Mouse (Mus musculus): Measurements from ENCODE around the gene Tubb4b. TPM values are rescaled to one million over a fixed set of nuclear protein-coding genes. Genes with fewer than 3 reads are reported as not detected.

The Tubb4b gene
- total RNA-seq, 2 experiments from 2014 or later: 189 to 229 TPM

DNA sequence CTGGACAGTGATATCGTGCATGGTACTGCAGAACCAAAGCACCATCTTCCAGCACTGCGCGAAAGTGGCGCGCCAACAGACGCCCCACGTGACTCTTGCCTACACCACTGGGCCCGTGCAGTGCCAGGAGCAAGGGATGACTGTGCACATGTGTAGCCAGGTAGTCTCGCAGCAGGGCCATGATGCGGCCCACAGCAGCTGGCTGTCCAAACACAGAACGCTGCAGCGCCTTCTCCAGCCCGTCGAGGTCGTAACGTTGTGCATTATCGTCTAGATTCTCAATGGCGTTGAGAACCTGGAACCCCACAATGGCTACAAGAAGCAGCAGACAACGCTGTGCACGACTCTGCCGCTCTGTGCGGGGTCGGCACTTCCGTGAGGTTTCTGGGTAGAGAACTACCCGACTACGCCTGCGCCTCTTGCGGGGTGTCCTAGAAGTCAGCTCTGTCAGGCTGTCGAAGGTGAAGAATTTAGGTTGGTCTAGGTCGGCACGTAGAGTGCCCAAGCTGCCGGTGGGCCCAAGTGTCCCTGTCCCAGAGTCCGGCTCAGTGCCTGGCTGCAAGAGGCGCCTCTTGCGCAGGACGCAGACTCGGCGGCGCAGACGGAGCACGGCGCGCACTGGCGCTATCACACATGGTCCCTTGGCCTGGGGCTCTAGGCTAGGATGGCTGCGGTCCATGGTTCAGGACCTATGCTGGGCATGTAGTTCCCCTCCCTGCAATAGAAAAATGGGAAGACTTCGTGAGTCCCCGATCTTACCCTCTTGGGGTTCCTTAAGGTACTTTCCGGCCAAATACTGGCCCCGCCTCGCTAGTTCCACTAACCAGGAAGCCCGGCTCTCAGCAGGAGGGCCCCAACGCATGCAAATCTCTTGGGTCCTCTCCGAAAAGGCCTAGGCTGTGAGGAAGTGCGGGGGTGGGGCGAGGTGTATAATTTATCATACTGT, 29.0 kb downstream of the Tubb4b start:
- no peak for DNase-seq
- intact Hi-C loops (cut with DNase I): loop anchor here (2.0 kb wide), 1 partner anchor 99 kb away; no protein-coding TSS in a partner anchor

DNA sequence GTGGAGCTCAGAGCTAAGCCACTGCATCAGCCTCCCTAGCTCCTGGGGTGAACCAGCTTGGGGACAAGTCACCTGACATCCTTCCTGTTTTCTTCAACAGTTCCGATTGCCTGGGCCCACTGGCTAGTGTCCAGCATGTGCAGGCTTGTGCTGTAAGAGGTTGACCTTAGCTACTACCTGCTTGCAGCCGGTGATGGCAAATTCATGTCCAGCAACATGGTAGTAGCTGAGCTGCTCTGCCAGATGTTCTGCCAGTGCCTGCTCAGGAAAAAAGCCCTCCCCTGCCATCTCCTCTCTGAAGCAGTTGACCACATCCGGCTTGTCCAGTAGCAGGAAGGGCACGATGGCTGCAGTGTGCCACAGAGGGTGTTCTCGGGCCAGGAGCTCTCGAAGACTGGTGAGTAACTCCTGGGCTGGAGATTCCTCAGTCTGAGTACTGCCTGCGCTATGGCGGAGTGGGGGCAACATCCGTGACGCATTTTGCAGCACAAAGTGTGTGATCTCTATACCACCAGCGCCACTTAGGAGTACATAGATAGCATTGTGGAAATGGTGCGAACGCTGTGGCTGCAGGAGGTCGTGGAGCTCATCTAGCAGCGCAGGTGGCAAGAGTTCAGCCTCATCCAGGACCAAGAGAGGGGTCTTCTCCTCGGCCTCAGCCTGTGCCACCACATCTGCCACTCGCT, 29.9 kb downstream of the Tubb4b start:
- no peak for DNase-seq
- intact Hi-C loops (cut with DNase I): loop anchor here (2.0 to 5.0 kb wide), 2 partner anchors 78 to 100 kb away; partner anchors contain the start of genes Anapc2 and Ssna1

DNA sequence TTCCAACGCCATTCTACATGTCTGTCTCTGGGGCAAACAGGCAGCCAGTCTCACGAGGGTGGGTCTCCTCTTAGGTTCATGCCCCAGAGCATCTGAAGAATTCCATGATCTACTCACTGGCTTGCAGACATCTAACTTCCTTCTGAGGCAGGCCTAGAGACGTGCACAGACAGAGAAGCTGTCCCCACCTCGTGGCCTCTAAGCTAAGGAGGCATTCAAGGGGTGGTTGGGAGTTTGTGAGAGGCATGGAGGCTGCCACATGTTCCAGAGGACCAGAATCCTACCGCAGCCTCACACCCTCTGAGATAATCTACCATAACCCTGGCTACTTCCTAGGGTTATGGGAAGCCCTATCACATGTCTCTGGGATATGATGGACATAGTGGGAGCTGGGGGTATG, 30.5 kb downstream of the Tubb4b start:
- DNase-seq: no peak
- intact Hi-C loops (cut with DNase I): loop anchor here (2.0 to 5.0 kb wide), 2 partner anchors 78 to 101 kb away; partner anchors contain the start of genes Anapc2 and Ssna1

DNA sequence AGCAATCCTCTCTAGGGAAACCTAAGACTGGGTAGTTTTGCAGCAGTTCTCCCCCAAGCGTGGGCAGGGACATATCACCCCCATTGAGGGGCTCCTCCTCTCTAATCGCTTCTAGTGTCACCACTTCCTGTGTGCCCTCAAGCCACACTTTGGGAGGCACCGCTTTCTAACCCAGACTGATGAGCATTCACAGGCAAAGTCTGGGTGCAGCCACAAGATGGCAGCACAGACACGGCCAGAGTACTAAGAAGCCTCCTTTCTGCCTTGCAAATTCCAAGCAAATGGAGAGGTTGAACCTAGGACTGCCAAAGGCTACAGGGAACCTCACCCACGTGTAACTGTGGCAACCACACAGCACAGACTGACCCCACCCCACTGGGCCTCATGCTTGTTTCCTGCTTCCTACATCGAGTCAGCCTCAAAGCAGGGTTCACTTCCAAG, 31.2 kb downstream of the Tubb4b start:
- intact Hi-C loops (cut with DNase I): loop anchor here (1.0 to 5.0 kb wide), 2 partner anchors 35 to 79 kb away; partner anchors contain the start of genes Anapc2 and Ssna1
- DNase-seq: peak; percentile 79 to 84

DNA sequence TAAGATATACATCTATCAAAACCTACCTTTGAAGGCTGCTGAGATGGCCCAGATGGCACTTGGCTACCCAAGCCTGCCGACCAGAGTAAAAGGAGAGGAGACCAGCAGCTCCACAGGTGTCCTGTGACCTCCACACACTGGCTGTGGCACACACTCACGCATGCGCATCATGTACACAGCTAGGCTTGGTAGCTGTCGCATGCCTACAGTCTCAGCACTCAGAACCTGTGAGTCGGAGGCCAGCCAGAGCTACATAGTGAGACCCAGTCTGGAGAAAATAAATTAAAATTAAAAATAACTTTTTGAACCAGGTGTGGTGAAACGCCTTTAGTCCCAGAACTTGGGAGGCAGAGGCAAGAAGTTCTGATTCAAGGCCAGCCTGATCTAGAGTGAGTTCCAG, 36.7 kb downstream of the Tubb4b start:
- intact Hi-C loops (cut with DNase I): loop anchor here (2.0 kb wide), 1 partner anchor 59 kb away; no protein-coding TSS in a partner anchor
- no peak for DNase-seq

DNA sequence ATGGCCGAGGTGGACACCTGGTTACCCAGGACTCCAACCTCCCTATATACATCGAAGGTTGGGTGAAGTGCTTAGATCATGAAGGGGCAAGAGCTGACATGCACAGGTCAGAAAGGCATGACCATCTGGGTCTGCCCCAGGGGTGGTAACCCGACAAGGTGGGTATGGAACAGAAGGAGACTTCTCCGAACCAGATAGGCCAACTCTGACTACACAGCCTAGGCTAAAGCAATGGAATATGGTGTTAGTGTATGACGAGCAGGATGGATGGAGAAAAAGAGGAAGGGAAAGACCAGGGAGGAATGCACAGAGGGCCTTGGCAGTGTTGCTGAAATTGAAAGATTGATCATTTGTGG, 37.9 kb downstream of the Tubb4b start:
- intact Hi-C loops (cut with DNase I): loop anchor here (2.0 kb wide), 1 partner anchor 58 kb away; no protein-coding TSS in a partner anchor
- DNase-seq: no peak

DNA sequence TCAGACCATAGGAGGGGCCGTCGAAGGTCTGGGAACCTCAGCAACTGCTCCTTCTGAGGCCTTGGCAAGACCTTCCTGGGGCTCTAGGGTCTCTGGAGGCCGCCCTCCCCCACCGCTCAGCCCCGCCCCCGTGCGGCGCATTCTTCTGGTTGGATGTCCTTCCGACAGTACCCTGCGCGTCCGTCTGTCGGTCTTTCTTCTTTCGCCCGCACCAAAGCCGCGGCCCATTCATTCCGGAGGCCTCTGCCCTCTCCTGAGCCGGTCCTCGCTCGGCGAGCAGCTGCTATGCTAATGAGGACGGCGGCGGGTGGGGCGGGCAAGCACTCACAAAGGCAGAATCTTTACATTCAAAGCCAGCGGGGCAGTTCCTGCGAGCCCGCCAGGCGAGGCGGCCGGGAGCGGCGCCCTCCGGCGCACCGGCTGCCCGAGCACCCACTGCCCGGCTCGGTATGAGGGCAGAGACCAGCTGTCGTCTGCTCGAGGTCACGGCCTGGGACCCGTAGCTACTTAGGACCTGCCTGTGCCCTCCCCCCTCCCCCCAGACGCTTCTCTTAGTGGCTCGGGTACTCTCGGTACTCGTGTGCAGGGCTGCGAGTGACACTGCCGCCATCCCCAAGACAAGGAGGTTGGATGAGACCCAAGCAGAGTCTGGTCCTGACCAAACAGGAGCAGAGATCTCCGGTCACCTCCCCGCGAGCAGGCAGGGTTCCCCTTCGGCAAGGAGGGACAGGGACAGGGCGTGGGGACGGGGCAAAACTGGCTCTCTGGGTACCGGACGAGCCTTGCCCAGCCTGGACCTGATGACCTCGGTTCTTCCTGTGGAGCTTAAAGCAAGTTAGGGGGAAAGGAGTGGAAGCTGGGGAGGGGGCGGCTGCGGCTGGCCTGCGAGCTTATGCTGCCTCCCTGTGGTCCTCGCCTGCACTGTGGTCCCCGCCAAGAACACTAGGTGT, 38.6 kb downstream of the Tubb4b start:
- no peak for DNase-seq

DNA sequence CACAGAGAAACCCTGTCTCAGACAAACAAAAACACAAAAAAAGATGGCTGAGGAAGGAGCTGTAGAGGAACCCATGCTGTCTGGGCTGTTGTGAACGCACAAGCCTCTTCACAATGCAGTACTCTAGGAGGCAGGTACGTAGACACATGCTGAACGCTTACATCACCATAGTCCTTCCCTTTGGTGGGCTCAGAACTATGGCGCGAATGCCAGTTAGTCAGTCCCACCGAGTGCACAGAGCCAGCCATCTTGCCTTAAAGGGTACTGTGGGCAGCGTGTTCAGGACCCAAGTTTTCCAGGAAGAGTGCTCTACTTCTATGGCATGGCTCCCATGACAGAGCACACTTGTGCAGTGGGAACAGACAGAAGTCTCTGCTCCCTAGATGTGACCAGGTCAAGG, 40.0 kb downstream of the Tubb4b start:
- intact Hi-C loops (cut with DNase I): no loop called here
- DNase-seq: no peak

More for the DNA sequence above, 38.6 kb downstream of the Tubb4b start:
- intact Hi-C loops (cut with DNase I): loop anchor here (2.0 kb wide), 1 partner anchor 57 kb away; no protein-coding TSS in a partner anchor

DNA sequence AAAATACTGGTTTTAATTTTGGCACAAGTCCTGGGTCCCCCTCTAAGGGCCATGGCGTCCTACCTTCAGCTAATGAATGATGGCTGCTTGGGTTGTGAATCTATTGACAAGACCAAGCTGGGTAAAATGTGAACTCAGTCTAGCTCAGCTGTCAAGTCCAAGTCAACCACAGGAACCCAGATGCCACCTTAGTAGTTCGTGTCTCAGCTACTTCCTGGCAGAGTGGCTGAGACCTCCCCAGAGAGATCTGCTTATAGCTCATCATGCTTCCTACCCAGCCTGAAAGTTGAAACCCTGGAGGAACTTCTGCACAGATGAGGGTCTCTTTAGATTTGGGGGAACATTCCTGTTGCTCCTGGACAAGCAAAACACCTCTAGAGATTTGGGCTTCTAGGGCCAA, 41.2 kb downstream of the Tubb4b start:
- no peak for DNase-seq
- intact Hi-C loops (cut with DNase I): no loop called here

DNA sequence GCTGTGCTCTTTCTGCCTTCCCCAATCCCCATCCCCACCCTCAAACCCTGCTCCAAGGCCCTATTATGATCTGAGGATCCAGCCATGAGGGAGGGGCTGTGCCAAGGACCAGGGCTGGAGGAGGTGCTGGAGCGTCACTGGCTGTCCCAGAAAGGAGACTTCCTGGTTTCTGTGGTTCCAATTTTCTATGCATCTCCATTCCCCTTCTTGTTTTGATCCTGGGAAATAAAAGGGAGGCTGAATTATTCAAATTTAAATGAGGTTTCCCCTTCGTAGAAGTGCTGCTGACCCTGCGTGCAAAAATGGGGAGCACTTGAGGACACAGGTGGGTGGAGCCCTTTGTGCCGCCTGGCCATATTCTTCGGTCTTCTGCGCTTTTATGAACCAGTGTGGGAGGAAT, 41.8 kb downstream of the Tubb4b start:
- intact Hi-C loops (cut with DNase I): no loop called here
- DNase-seq: no peak

DNA sequence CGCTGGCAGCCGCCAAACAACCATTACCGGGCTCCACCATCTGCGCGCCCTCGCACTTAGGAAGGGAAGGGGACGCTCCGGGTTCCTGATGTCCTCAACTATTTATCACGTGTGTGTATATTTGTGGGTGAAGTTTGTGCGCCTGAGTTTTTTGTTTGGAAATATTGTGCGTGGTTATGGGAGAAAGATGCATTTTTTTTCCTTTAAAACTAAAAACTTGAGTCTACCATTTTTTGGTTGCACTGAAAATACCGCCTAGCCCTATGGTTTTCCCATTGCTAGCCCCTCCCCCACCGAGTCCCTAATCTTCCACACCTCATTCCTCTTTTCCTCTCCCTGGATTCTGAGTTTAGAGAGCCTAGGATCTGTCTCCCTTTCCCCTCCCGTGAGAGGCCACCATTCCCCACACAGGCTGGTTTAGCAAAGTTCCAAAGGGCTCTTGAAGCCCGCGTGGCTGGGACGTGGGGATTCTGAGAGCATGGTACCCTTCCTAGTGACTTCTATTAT, 42.6 kb downstream of the Tubb4b start:
- intact Hi-C loops (cut with DNase I): no loop called here
- no peak for DNase-seq

DNA sequence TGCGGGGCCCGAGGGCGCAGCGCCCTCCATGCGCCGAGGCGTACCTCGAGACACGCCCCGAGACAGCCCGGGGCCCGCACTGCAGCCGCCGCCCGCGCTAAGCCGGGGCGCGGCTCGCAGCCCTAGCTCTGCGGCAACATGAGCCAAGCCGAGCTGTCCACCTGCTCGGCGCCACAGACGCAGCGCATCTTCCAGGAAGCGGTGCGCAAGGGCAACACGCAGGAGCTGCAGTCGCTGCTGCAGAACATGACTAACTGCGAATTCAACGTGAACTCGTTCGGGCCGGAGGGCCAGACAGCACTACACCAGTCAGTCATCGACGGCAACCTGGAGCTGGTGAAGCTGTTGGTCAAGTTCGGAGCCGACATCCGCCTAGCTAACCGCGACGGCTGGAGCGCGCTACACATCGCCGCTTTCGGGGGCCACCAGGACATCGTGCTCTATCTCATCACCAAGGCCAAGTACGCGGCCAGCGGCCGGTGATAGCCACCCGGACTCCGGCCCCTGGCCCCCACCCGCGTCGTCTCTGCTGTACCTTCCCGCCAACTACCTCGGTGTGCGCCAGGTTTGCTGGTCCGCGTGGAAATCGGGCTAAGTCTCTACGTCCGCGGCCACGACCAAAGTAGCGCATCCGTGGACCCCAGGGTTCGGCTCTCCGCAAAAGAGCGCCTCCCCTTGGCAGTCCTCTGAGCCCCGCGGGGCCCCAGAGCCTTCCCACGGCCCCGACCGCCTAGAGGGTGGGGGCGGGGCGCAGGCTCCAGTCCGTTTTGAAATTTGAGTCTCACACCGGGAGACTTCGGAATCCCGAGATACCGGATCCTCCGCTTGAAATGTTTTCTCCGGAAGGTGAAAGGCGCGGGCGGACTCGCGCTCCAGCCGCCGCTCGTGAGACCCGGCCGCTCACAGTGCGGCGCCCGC, 43.3 kb downstream of the Tubb4b start:
- DNase-seq: no peak
- intact Hi-C loops (cut with DNase I): no loop called here

DNA sequence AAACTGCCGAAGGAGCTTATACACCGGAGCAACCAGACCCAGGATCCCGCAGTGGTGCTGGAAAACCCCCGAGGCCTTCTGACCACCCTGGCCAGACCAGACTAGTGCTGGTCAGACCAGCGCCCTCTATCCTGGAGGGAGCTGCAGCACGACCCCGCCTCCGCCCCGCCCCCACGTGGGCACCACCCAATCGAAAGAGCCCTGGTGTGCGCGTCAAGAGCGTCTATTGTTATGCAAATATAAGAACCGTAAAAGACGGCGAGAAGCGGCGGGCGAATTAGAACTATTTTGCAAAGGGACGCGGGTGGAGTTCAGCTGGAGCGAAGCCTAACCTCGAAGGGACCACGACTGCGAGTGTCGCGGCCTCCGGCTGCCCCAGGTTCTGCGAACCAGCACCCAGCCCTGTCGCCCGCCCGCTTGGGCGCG, 44.0 kb downstream of the Tubb4b start, which contains the start of gene Nrarp:
Nrarp (plus strand) TSS at position 281 of the 426 bp plus-strand sequence.
- DNase-seq: peak; percentile 82 to 89
- intact Hi-C loops (cut with DNase I): no loop called here

DNA sequence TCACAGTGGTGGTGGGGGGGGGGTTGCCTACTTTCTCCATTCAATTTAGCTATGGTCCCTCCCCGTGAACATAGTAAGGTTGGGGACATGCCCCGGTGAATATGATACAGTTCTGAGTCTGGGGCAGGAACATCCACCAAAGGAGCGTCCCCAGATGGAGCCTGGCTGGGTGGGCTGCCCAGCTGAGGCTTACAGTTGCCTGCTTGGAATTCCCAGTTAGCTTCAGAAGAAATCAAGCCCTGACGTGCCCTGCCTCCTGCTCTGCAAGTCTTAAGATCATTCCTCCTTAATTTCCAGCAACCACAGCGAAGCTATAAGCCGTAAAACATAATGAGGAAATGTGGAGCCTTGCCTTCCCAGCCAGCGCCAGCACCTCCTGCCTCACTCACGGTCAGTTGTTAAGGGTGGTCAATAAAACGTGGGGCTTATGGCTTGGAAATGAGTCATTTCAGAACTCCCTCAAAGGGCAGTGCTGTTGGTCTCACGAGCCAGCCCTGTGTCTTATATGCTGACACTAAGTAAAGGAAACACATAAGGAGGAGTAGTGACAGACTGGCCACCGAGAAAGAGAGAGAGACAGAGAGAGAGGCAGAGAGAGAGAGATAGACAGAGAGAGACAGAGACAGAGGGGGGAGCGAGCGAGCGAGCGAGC, 44.8 kb downstream of the Tubb4b start:
- DNase-seq: no peak
- intact Hi-C loops (cut with DNase I): no loop called here

DNA sequence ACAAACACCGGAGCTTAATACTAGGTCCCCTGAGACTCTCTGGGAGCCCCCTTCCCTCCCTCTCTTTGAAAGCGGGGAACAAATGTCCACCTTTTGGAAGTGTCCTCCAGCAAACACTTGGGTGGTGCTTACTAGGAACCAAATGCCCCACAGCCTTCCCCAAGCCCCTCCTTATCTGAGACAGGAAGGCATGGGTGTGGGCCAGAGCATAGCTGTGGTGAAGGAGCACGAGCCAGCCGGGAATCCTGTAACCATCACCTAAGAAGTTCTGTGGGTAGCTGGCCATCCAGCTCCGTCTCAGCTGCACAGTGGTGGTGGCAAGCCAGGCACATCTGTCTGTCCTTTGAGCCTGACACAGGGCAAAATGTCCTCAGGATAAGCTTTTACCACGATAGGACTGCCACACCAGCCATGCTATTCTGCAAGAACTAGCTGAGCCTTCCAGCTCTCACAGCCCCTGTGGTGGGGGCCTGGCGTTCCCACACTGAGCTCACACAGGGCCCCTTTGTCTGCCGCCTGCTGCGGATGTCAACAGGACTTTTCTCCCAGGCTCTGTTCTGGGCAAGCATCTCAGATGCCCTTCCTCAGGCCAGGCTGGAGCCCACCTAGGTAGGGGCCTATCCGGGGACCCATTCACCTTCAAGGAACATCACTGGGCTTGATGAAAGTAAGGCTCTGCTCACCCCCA, 46.1 kb downstream of the Tubb4b start:
- no peak for DNase-seq
- intact Hi-C loops (cut with DNase I): no loop called here

DNA sequence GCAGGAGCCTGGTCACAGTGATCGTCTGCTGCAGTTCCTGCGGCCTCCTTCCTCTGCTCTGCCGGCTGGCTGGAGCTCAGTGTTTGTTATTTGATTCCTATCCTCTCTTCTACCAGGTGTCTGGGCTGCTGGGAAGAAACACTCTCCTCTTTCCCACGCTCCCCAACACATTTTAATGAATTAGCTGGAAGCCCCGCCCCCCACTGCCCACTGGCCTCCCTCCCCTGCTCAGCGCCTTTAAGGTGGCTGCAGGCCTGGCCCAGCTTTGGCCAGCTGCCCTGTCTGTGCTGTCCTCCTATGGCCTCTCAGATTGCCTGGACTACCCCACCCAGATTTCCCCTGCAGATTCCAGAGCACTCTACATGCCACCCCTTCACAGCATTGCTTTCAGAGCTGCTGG, 46.8 kb downstream of the Tubb4b start:
- no peak for DNase-seq
- intact Hi-C loops (cut with DNase I): no loop called here

DNA sequence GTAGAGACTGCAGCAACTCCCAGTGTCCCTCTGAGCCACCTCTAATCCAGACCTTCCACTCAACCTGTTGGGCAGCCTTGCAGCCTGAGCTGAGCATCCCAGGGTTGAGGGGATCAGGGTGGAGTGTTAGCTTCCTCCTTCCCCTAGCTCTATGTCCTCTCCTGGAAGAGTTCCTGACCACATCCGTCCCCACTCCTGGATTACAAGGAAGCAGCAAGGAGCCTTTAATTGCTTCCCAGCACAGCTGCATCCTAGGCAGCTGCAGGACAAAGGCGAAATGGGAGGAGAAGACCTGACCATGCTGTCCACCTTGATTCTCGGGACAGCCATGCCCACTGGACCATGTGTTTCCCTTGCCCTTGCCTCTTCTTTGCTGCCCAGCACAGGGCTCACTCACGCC, 47.4 kb downstream of the Tubb4b start:
- DNase-seq: no peak

DNA sequence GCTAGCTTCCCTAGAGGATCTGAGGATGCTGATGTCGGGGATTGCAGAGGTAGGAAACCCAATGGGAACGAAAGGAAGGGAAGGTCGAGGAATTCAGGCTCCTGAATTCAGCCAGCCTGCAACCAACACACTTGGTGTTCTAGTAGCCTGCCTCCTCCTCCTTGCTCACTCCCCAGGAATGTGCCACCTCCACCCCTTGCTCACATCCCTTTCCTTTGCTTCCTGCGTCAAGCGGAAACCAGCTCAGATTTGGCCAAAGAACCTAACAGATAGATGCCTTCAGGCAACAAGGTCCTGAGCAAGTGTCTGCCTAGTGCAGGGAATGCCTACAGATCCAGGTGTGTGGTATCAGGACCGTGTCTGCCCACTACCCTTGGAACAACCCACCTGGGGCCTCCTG, 47.9 kb downstream of the Tubb4b start:
- intact Hi-C loops (cut with DNase I): no loop called here
- DNase-seq: no peak

More for the DNA sequence above, 47.4 kb downstream of the Tubb4b start:
- intact Hi-C loops (cut with DNase I): no loop called here
